ENCODE assay signal across 10 mouse cellular contexts in the genomic region with DNA sequence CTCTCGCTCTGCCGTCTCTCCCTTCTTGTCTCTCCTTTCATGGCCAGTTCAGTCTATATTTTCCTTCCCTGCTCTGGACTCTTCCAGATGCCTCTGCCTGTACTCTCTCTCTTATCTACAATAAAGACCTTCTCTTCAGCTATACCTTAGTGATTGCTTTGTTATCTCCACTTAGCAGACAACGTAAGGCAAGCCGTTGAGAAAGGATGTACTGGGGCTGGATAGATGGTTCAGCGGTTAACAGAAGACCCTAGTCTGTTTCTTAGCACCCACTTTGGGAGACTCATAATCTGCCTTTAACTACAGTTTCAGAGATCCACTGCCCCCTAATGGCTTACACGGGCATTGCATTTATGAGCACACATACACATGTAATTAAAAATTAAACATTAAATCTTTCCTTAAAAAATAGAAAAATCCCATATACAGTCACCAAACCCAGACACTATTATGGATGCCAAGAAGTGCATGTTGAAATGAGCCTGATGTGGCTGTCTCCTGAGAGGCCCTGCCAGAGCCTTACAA. TPM values are rescaled to one million over a fixed set of nuclear protein-coding genes. Genes with fewer than 3 reads are reported as not detected.
DNase-seq lines count a peak whose midpoint lies in the region; ATAC-seq and TF ChIP-seq lines count a peak whose summit lies in the region.
"Had no signal": no experiment of that assay in that cellular context is flagged by ENCODE, and none has a peak within 500 bp of the region (broad histone marks: within the 10 kb centered on the region; RNA-seq: fewer than 3 reads in every experiment).

No protein-coding gene starts in this region.

- in situ Hi-C loops in CH12.LX (cut with MboI; ENCODE audit: low pct_ligation_motif_present, low pct_unique_long_range_greater_than_20kb, low sequenced_read_pairs) = no loop called here

- H3K79me2 ChIP-seq in CH12.LX (replicated peaks; ENCODE audit: control insufficient read depth, extremely low read depth, insufficient read depth, poor library complexity, severe bottlenecking) = no peaks in the 10 kb centered on the region

- H3K4me3 ChIP-seq in lung, adult 2 months (replicated peaks; ENCODE audit: extremely low read depth, low read depth, low read length) = no peak overlapping the region
- H3K4me3 ChIP-seq in CH12.LX (replicated peaks in 1 of 3; ENCODE audit: low read depth in 2 of 3, low read length in 2 of 3, poor library complexity in 1 of 3) = no peak overlapping the region
- H3K4me3 ChIP-seq: forebrain, embryonic 12.5 days had no signal

- H3K27ac ChIP-seq in CH12.LX (ENCODE audit: insufficient read depth, low read depth) = no peak overlapping the region
- H3K27ac ChIP-seq: forebrain, embryonic 12.5 days had no signal

- TF ChIP-seq CTCF in lung, adult 2 months (IDR thresholded peaks at IDR 0.05; ENCODE audit: insufficient read depth, low read length) = 0 out of 2 replicates have a peak, but pooled peaks have one; percentile 22
- peak; percentile 49 to 56; a peak in 3 of 4 replicates for TF ChIP-seq CTCF in CH12.LX (conservative IDR thresholded peaks at IDR 0.05 in 1 of 2, IDR thresholded peaks at IDR 0.05 in 1 of 2; ENCODE audit: low read depth in 2 of 2, low read length in 2 of 2)

- peaks cover 2% of the 10 kb centered on the region for H3K27me3 ChIP-seq in CH12.LX (replicated peaks)
- H3K27me3 ChIP-seq: forebrain, embryonic 12.5 days had no signal

- no peaks in the 10 kb centered on the region for H3K36me3 ChIP-seq in CH12.LX (replicated peaks in 1 of 2; ENCODE audit: control insufficient read depth in 1 of 2, insufficient read depth in 1 of 2, low read length in 1 of 2)
- H3K36me3 ChIP-seq: forebrain, embryonic 12.5 days had no signal

- no peaks in the 10 kb centered on the region for H3K4me1 ChIP-seq in lung, adult 2 months (ENCODE audit: control insufficient read depth, insufficient read depth, low read length)
- no peaks in the 10 kb centered on the region for H3K4me1 ChIP-seq in CH12.LX (ENCODE audit: control insufficient read depth in 1 of 2, insufficient read depth in 2 of 2)
- H3K4me1 ChIP-seq: forebrain, embryonic 12.5 days had no signal

- WGBS in lung, adult 2 months = 92% methylated on average over 6 of the region's 6 CpGs

- dilution Hi-C loops in CH12.LX (cut with MboI; ENCODE audit: extremely low pct_ligation_motif_present, extremely low pct_unique_long_range_greater_than_20kb, low sequenced_read_pairs) = no loop called here

- H3K9ac ChIP-seq in CH12.LX (ENCODE audit: insufficient read depth, low read depth) = no peak overlapping the region
- H3K9ac ChIP-seq: forebrain, embryonic 12.5 days had no signal

- peak; percentile 86 for ATAC-seq in megakaryocyte-erythroid progenitor cell, adult 5-6 weeks (replicated peaks; ENCODE audit: low FRiP score, low TSS enrichment, poor library complexity, severe bottlenecking)

- peak; percentile 20 for TF ChIP-seq RAD21 in CH12.LX (IDR thresholded peaks at IDR 0.05; ENCODE audit: low read depth, low read length)

- no peak for DNase-seq in lung, adult 2 months
- no peak for DNase-seq in lung, postnatal 4 days
- no peak for DNase-seq in CH12.LX (ENCODE audit: extremely low read depth)
- peak; percentile 75 for DNase-seq in ZHBTc4 (ENCODE audit: low read depth, low spot score)
- DNase-seq in adrenal gland, postnatal 14 days = no peak
- no peak for DNase-seq in spleen, postnatal 14 days (ENCODE audit: low spot score in 2 of 2)
- no peak for DNase-seq in heart, postnatal 4 days
- DNase-seq: adrenal gland, adult 8-10 months had no signal

- no peak for TF ChIP-seq POLR2A in lung, adult 2 months (IDR thresholded peaks at IDR 0.05; ENCODE audit: borderline replicate concordance, extremely low read depth, low read depth, low read length)
- TF ChIP-seq POLR2A in CH12.LX (IDR thresholded peaks at IDR 0.05; ENCODE audit: low read depth, low read length) = no peak

- no peak for TF ChIP-seq EP300 in CH12.LX (IDR thresholded peaks at IDR 0.05; ENCODE audit: low read length)

- no peak overlapping the region for H3K4me2 ChIP-seq in CH12.LX (ENCODE audit: insufficient read depth, low read depth, poor library complexity, severe bottlenecking)
- H3K4me2 ChIP-seq: forebrain, embryonic 12.5 days had no signal

- peaks cover 6% of the 10 kb centered on the region for H3K9me3 ChIP-seq in CH12.LX (replicated peaks; ENCODE audit: low read length)

TF ChIP-seq in CH12.LX, 34 proteins besides CTCF, POLR2A, EP300 and RAD21:
- TF ChIP-seq MAX (IDR thresholded peaks at IDR 0.05; ENCODE audit: low read length) = no peak
- TF ChIP-seq UBTF (IDR thresholded peaks at IDR 0.05; ENCODE audit: low read depth, low read length) = no peak
- TF ChIP-seq NELFE (IDR thresholded peaks at IDR 0.05; ENCODE audit: low read depth, low read length) = no peak
- no peak for TF ChIP-seq MEF2A (IDR thresholded peaks at IDR 0.05; ENCODE audit: borderline replicate concordance, low read depth, low read length)
- no peak for TF ChIP-seq USF1 (IDR thresholded peaks at IDR 0.05; ENCODE audit: low read depth, low read length)
- no peak for TF ChIP-seq NRF1 (IDR thresholded peaks at IDR 0.05; ENCODE audit: low read depth, low read length)
- TF ChIP-seq PAX5 (IDR thresholded peaks at IDR 0.05; ENCODE audit: low read length) = no peak
- TF ChIP-seq TCF12 (IDR thresholded peaks at IDR 0.05; ENCODE audit: low read depth, low read length) = no peak
- TF ChIP-seq IRF4 (IDR thresholded peaks at IDR 0.05; ENCODE audit: low read depth, low read length) = no peak
- TF ChIP-seq E2F4 (IDR thresholded peaks at IDR 0.05; ENCODE audit: insufficient replicate concordance, low read depth, low read length) = no peak
- no peak for TF ChIP-seq USF2 (conservative IDR thresholded peaks at IDR 0.05; ENCODE audit: low read depth, low read length)
- TF ChIP-seq JUN (IDR thresholded peaks at IDR 0.05; ENCODE audit: insufficient read depth, low read depth, low read length) = no peak
- TF ChIP-seq ZKSCAN1 (IDR thresholded peaks at IDR 0.05; ENCODE audit: borderline replicate concordance, low read depth, low read length) = no peak
- TF ChIP-seq BHLHE40 (IDR thresholded peaks at IDR 0.05; ENCODE audit: low read depth, low read length) = no peak
- TF ChIP-seq ZMIZ1 (IDR thresholded peaks at IDR 0.05; ENCODE audit: low read depth, low read length) = no peak
- no peak for TF ChIP-seq ETS1 (conservative IDR thresholded peaks at IDR 0.05; ENCODE audit: low read depth, low read length)
- no peak for TF ChIP-seq POLR2AphosphoS2 (IDR thresholded peaks at IDR 0.05; ENCODE audit: low read depth, low read length)
- TF ChIP-seq MAZ (IDR thresholded peaks at IDR 0.05; ENCODE audit: low read depth, low read length) = no peak
- no peak for TF ChIP-seq CHD1 (IDR thresholded peaks at IDR 0.05; ENCODE audit: low read depth, low read length)
TF ChIP-seq in CH12.LX: peak in this region for 0.

RNA-seq across cellular contexts. Expression of gene Dnah6, which starts 11.8 kb away (rescaled TPM):
- polyA plus RNA-seq in lung, adult 2 months (2012; rRNA removed) = 2.6 and 3.5 TPM in 2 replicates
- under 0.01 TPM in 1 of 2 replicates, not detected in the other for total RNA-seq in CH12.LX (2012; rRNA removed)
- total RNA-seq in CH12.LX (2014; rRNA removed) = 0.04 and 0.07 TPM in 2 replicates
- 0.06 TPM in 1 of 2 replicates, not detected in the other for polyA plus RNA-seq in CH12.LX (2012; ENCODE audit: insufficient read length, low read depth)
- total RNA-seq in megakaryocyte-erythroid progenitor cell, adult 5-6 weeks (2014; fragmentation: Nextera tagmentation) = not detected in 2 replicates
- total RNA-seq in megakaryocyte-erythroid progenitor cell, adult 5-6 weeks (2017) = 0.04 TPM in 1 of 2 replicates, not detected in the other
- 0.07 and 0.08 TPM in 2 replicates for total RNA-seq in adrenal gland, postnatal 14 days (2021)
- 1 to 10 TPM in 1 of 2 experiments, under 1 TPM in 1; 0.95 to 1.1 TPM for total RNA-seq in heart, postnatal 4 days (2021)

RNA-seq across cellular contexts. Expression of gene Suclg1, which starts 14.9 kb away (rescaled TPM):
- polyA plus RNA-seq in lung, adult 2 months (2012; rRNA removed) = 40.4 and 66.9 TPM in 2 replicates
- 114 and 127 TPM in 2 replicates for total RNA-seq in CH12.LX (2012; rRNA removed)
- total RNA-seq in CH12.LX (2014; rRNA removed) = 112 and 116 TPM in 2 replicates
- 169 and 179 TPM in 2 replicates for polyA plus RNA-seq in CH12.LX (2012; ENCODE audit: insufficient read length, low read depth)
- total RNA-seq in megakaryocyte-erythroid progenitor cell, adult 5-6 weeks (2014; fragmentation: Nextera tagmentation) = 99.3 and 99.9 TPM in 2 replicates
- 151 and 153 TPM in 2 replicates for total RNA-seq in megakaryocyte-erythroid progenitor cell, adult 5-6 weeks (2017)
- total RNA-seq in adrenal gland, postnatal 14 days (2021) = 777 and 832 TPM in 2 replicates
- 100 to 1,000 TPM; 389 to 429 TPM for total RNA-seq in heart, postnatal 4 days (2021)
